ENCODE assay signal across 8 mouse cellular contexts in the genomic region with DNA sequence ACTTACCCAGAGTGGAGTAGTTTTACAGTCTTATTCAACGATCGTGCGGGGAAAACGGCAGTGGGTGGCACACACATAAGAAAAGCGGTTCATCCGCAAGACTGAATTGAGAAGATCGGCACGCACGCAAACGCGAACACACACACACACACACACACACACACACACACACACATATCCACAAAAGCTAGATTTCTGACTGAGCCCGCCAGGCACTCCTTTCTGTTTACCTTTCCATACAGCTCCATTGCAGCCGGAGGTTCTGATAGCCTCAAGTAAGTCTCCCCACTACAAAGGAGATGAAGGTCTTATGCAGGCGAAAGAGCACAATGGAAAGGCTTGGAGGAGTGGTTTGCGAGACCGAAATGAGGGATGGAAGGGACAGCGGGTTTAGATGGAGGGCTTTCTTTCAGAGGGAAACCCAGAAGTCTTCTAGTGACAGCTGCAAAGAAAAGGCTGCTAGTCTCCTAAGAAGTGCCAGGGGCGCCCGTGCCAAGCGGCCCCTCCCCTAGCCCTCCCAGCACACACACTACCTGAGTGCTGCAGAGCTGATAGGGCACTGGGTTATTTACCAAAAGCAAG. TPM values are rescaled to one million over a fixed set of nuclear protein-coding genes. Genes with fewer than 3 reads are reported as not detected.
DNase-seq lines count a peak whose midpoint lies in the region; ATAC-seq lines count a peak whose summit lies in the region.
"Had no signal": no experiment of that assay in that cellular context is flagged by ENCODE, and none has a peak within 500 bp of the region (broad histone marks: within the 10 kb centered on the region; RNA-seq: fewer than 3 reads in every experiment).

A gene (minus strand): TSS at position 434 of the 582 bp plus-strand sequence.

- peak within 1 kb of the TSS; percentile 79 for H3K4me2 ChIP-seq in embryonic facial prominence, embryonic 12.5 days (replicated peaks)
- H3K4me2 ChIP-seq in stomach, embryonic 16.5 days (ENCODE audit: low read depth, low read length): peak within 1 kb of the TSS; percentile 74

- no peak within 1 kb of the TSS for H3K27ac ChIP-seq in embryonic facial prominence, embryonic 12.5 days
- no peak within 1 kb of the TSS for H3K27ac ChIP-seq in stomach, embryonic 16.5 days (ENCODE audit: low read length)

- no peak; the same call in 1 of the 2 replicates for ATAC-seq in embryonic facial prominence, embryonic 12.5 days (ENCODE audit: insufficient number of reproducible peaks, insufficient read depth, low FRiP score, low TSS enrichment)
- ATAC-seq in stomach, embryonic 16.5 days (ENCODE audit: insufficient read depth, low FRiP score): no peak

- H3K36me3 ChIP-seq in embryonic facial prominence, embryonic 12.5 days: no peaks in the 10 kb centered on the region
- H3K36me3 ChIP-seq in stomach, embryonic 16.5 days (ENCODE audit: control insufficient read depth, insufficient read depth, low read length): no peaks in the 10 kb centered on the region

- DNase-seq in MN1 (ENCODE audit: low spot score): peak; percentile 46
- DNase-seq in adrenal gland, adult 8-10 months: no peak
- DNase-seq in layer of hippocampus, adult 8-10 months (ENCODE audit: low spot score in 2 of 2): peak in 1 of 2 experiments; percentile 16
- peak; percentile 10 for DNase-seq in lung, postnatal 10 days
- DNase-seq in thymus, postnatal 36 days: no peak

- peak within 1 kb of the TSS; percentile 24; the same call in 1 of the 2 replicates for H3K9ac ChIP-seq in embryonic facial prominence, embryonic 12.5 days
- no peak within 1 kb of the TSS for H3K9ac ChIP-seq in stomach, embryonic 16.5 days (ENCODE audit: low read length)

- H3K9me3 ChIP-seq in embryonic facial prominence, embryonic 12.5 days: no peaks in the 10 kb centered on the region
- H3K9me3 ChIP-seq in stomach, embryonic 16.5 days (replicated peaks; ENCODE audit: control insufficient read depth, low read length): no peaks in the 10 kb centered on the region

- H3K4me1 ChIP-seq in embryonic facial prominence, embryonic 12.5 days: peaks cover 11% of the 10 kb centered on the region; the same call in 1 of the 2 replicates
- H3K4me1 ChIP-seq in stomach, embryonic 16.5 days (ENCODE audit: control insufficient read depth, insufficient read depth, low read length): peaks cover 4% of the 10 kb centered on the region; the same call in 1 of the 2 replicates

- no peaks in the 10 kb centered on the region for H3K27me3 ChIP-seq in embryonic facial prominence, embryonic 12.5 days
- H3K27me3 ChIP-seq in stomach, embryonic 16.5 days (ENCODE audit: control insufficient read depth, insufficient read depth, low read length): no peaks in the 10 kb centered on the region

- WGBS in embryonic facial prominence, embryonic 12.5 days: under 1% methylated on average over 20 of the region's 20 CpGs
- WGBS in stomach, embryonic 16.5 days: under 1% methylated on average over 20 of the region's 20 CpGs

- peak within 1 kb of the TSS; percentile 36 for H3K4me3 ChIP-seq in embryonic facial prominence, embryonic 12.5 days
- H3K4me3 ChIP-seq in stomach, embryonic 16.5 days (replicated peaks; ENCODE audit: low read length): peak within 1 kb of the TSS; percentile 49

RNA-seq across cellular contexts. Expression of the gene that starts here (rescaled TPM):
- 10 to 100 TPM; 36.2 to 60.8 (median 47.7) TPM for total RNA-seq in adrenal gland, adult 8-10 months (2022)
- 4.0 and 4.4 TPM in 2 replicates for polyA plus RNA-seq in embryonic facial prominence, embryonic 12.5 days (2016; fragmentation: Nextera tagmentation; extraction: Ambion mirVana)
- total RNA-seq in layer of hippocampus, adult 8-10 months (2022): 100 to 1,000 TPM; 164 to 218 (median 172) TPM
- 3.4 and 4.5 TPM in 2 replicates for polyA plus RNA-seq in stomach, embryonic 16.5 days (2015; fragmentation: Nextera tagmentation; extraction: Ambion mirVana)
- total RNA-seq: common myeloid progenitor, adult 5-6 weeks had no signal

Comparison
In these comparisons a context has a peak if more than half of its experiments do, and no peak if none do; other contexts are left out.
1. DNase-seq: peak in MN1 (single experiment) and lung, postnatal 10 days (single experiment); none in adrenal gland, adult 8-10 months (single experiment) and thymus, postnatal 36 days (0 of 2).